Mouse (Mus musculus): ENCODE results near the gene Eef1akmt4. TPM values are rescaled to one million over a fixed set of nuclear protein-coding genes. Genes with fewer than 3 reads are reported as not detected.
"Not testable (repeated sequence)": the region's sequence is repeated elsewhere in the genome, so short reads cannot be mapped to it uniquely, and the experiment has no call there.

The Eef1akmt4 gene
- polyA plus RNA-seq, 1 experiment from 2014 or later: 33.1 TPM

DNA sequence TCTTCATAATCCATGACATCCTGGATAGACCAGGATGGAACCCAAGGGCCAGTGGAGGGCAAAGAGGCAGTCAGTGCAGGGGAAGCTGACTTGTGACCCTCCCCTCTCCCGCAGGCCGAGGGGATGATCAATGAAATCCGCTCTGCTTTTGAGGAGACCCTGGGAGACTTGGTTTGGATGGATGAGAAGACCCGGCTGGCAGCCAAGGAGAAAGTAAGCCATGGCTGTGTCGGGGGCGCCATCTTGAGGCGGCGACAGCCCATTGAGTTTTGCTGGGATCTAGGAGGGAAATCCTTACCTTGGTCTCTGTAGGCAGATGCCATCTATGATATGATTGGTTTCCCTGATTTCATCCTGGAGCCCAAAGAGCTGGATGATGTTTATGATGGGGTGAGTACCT is 30.8 kb downstream of the Eef1akmt4 start:
- Histone ChIP-seq H3K36me3 (ENCODE audit: control insufficient read depth, insufficient read depth, low read length) (no peaks in the 10 kb centered on the region), H3K9me3 (ENCODE audit: control insufficient read depth, low read length) (no peaks in the 10 kb centered on the region), H3K4me1 (ENCODE audit: control insufficient read depth, insufficient read depth, low read length) (no peaks in the 10 kb centered on the region), H3K4me3 (ENCODE audit: low read depth, low read length) (no peak overlapping the region), H3K27me3 (replicated peaks; ENCODE audit: control insufficient read depth, insufficient read depth, low read length) (no peaks in the 10 kb centered on the region), H3K27ac (replicated peaks; ENCODE audit: low read depth, low read length) (no peak overlapping the region), H3K9ac (ENCODE audit: low read depth, low read length) (no peak overlapping the region), H3K4me2 (ENCODE audit: low read depth, low read length) (no peak overlapping the region)
- DNase-seq (ENCODE audit: low spot score): peak; percentile 73
- WGBS: 5% methylated on average over 8 of the region's 8 CpGs
- peak; percentile 74 for ATAC-seq (ENCODE audit: low read depth)

DNA sequence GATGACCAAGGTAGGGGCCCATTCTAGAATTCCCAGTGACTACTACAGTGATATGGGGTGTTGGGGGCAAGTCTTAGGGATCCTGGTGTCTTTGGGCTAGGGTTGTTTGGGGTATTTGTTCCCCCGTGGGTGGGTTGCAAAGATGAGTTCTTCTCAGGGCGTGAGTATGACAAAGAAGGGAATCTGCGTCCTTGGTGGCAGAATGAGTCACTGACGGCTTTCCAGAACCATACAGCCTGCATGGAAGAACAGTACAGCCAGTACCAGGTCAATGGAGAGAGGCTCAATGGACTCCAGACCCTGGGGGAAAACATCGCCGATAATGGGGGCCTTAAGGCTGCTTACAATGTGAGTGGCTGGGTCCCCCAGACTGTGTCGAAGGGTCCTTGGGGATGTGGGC is 32.5 kb downstream of the Eef1akmt4 start:
- no peaks in the 10 kb centered on the region for H3K36me3 ChIP-seq (ENCODE audit: control insufficient read depth, insufficient read depth, low read length)
- H3K9me3 ChIP-seq (ENCODE audit: control insufficient read depth, low read length): no peaks in the 10 kb centered on the region
- ATAC-seq (ENCODE audit: low read depth) (no peak), DNase-seq (ENCODE audit: low spot score) (no peak)
- no peak overlapping the region for H3K27ac ChIP-seq (replicated peaks; ENCODE audit: low read depth, low read length)
- H3K4me2 ChIP-seq (ENCODE audit: low read depth, low read length): no peak overlapping the region
- no peaks in the 10 kb centered on the region for H3K4me1 ChIP-seq (ENCODE audit: control insufficient read depth, insufficient read depth, low read length)
- H3K9ac ChIP-seq (ENCODE audit: low read depth, low read length): no peak overlapping the region
- H3K4me3 ChIP-seq (ENCODE audit: low read depth, low read length): no peak overlapping the region
- H3K27me3 ChIP-seq (replicated peaks; ENCODE audit: control insufficient read depth, insufficient read depth, low read length): no peaks in the 10 kb centered on the region
- WGBS: 93% methylated on average over 7 of the region's 7 CpGs

DNA sequence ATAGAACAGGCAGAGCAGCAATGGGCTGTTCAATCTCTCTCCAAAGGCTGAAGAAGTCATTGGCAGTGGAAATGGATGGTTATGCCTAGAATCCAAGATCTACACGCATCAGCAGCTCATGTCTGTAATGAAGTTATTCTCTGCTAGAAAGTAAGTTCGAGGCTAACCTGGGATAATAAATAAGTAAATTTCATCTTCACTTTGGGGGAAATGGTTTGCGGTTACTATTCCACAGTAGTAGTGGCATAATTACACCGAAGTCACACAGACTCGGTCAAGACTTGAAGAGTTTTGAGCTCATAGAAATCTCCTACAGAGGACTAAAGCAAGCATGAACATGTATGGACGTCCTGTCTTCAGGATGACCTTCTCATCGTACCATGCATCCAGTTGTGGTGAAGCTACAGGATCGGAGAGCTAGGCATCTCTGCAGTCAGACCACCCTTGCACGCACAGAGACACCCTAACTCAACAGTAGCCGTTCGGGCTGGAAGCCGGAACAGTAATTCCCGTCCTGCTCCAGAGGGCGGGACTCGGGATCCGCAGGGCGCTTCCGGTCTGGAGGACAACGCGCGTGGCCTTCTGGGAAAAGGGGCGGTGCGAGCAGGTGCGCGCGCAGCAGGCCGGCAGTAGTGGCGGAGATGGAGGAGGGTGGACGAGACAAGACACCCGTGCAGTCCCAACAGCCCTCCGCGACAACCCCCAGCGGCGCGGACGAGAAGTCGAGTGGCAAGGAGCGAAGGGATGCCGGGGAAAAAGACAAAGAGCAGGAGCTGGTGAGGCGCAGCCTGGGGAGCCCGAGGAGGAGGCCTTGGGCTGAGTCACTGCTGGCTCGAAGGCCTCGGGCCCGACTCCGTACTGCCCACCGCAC is 39.9 kb downstream of the Eef1akmt4 start, which contains the start of gene Psmd2:
Gene Psmd2 (plus strand): TSS at position 577 of the 871 bp plus-strand sequence.
- Histone ChIP-seq H3K4me1 (ENCODE audit: control insufficient read depth, insufficient read depth, low read length) (peaks cover 8% of the 10 kb centered on the region), H3K4me2 (ENCODE audit: low read depth, low read length) (peak within 1 kb of the TSS; percentile 74), H3K4me3 (ENCODE audit: low read depth, low read length) (peak within 1 kb of the TSS; percentile 90), H3K9me3 (ENCODE audit: control insufficient read depth, low read length) (no peaks in the 10 kb centered on the region), H3K27ac (replicated peaks; ENCODE audit: low read depth, low read length) (peak within 1 kb of the TSS; percentile 66), H3K9ac (ENCODE audit: low read depth, low read length) (peak within 1 kb of the TSS; percentile 90), H3K36me3 (ENCODE audit: control insufficient read depth, insufficient read depth, low read length) (peaks cover 34% of the 10 kb centered on the region), H3K27me3 (replicated peaks; ENCODE audit: control insufficient read depth, insufficient read depth, low read length) (no peaks in the 10 kb centered on the region)
- DNase-seq (ENCODE audit: low spot score): peak; percentile 97
- peak; percentile 98 for ATAC-seq (ENCODE audit: low read depth)
- 2% methylated on average over 46 of the region's 46 CpGs for WGBS

DNA sequence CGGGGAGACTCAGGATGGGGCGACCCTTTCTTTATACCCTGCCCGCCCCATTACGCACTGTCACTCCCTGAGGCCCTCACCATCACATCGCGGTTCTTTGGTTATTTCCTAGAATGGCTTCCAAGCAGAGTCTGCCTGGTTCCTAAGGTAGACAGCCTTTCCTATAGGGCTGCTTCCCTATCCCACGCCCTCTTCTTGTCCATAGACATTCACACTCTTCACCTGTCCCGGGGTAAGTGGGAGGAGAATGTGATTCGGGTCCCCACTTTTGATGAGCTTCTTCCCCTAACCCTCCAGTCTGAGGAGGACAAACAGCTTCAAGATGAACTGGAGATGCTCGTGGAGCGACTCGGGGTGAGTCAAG is 40.5 kb downstream of the Eef1akmt4 start:
- no peaks in the 10 kb centered on the region for H3K9me3 ChIP-seq (ENCODE audit: control insufficient read depth, low read length)
- H3K36me3 ChIP-seq (ENCODE audit: control insufficient read depth, insufficient read depth, low read length): peaks cover 41% of the 10 kb centered on the region
- peak overlapping the region; percentile 90 for H3K9ac ChIP-seq (ENCODE audit: low read depth, low read length)
- peak overlapping the region; percentile 74 for H3K4me2 ChIP-seq (ENCODE audit: low read depth, low read length)
- H3K27ac ChIP-seq (replicated peaks; ENCODE audit: low read depth, low read length): peak overlapping the region; percentile 17; the same call in 1 of the 2 replicates
- 6% methylated on average over 12 of the region's 12 CpGs for WGBS
- no peaks in the 10 kb centered on the region for H3K27me3 ChIP-seq (replicated peaks; ENCODE audit: control insufficient read depth, insufficient read depth, low read length)
- DNase-seq (ENCODE audit: low spot score) (no peak), ATAC-seq (ENCODE audit: low read depth) (0 out of 2 replicates have a peak, but pooled peaks have one; percentile 7)
- peaks cover 8% of the 10 kb centered on the region for H3K4me1 ChIP-seq (ENCODE audit: control insufficient read depth, insufficient read depth, low read length)
- peak overlapping the region; percentile 90 for H3K4me3 ChIP-seq (ENCODE audit: low read depth, low read length)

DNA sequence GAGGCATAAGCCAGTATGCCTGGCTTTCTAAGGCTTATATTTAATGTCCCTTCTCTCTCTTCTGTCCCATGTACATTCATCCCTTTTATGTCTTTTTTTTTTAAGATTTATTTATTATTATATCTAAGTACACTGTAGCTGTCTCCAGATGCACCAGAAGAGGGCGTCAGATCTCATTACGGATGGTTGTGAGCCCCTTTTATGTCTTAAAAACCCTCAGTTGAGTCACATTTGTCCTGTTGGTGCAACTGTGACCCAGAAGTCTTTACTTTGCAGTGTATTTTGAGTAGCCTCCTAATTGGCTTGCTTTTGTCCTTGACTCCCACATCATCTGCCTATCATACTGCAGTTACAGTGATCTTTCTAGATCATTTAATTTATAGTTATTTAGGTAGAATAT is 41.9 kb downstream of the Eef1akmt4 start:
- Histone ChIP-seq H3K4me3 (ENCODE audit: low read depth, low read length) (no peak overlapping the region), H3K4me2 (ENCODE audit: low read depth, low read length) (no peak overlapping the region), H3K9ac (ENCODE audit: low read depth, low read length) (no peak overlapping the region), H3K36me3 (ENCODE audit: control insufficient read depth, insufficient read depth, low read length) (peaks cover 54% of the 10 kb centered on the region), H3K27me3 (replicated peaks; ENCODE audit: control insufficient read depth, insufficient read depth, low read length) (no peaks in the 10 kb centered on the region), H3K9me3 (ENCODE audit: control insufficient read depth, low read length) (no peaks in the 10 kb centered on the region), H3K27ac (replicated peaks; ENCODE audit: low read depth, low read length) (no peak overlapping the region), H3K4me1 (ENCODE audit: control insufficient read depth, insufficient read depth, low read length) (peaks cover 8% of the 10 kb centered on the region)
- 53% methylated on average over 2 of the region's 2 CpGs for WGBS
- ATAC-seq (ENCODE audit: low read depth) (no peak), DNase-seq (ENCODE audit: low spot score) (no peak)

DNA sequence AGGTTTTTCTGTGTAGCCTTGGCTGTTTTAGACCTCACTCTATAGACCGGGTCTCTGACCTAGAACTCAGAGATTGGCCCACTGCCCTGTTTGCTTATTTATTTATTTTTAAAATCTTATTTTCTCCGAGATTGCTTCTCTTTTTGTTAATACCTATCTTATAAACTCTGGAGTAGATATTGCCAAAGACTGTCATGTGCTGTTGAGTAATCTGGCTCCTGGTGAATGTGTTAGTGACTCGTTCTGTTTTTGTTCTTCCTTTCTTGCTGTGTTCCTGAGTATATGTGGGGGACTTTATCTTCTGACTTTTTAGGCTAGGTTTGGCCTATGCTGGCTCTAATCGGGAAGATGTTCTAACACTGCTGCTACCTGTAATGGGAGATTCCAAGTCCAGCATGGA is 46.3 kb downstream of the Eef1akmt4 start:
- no peak for ATAC-seq (ENCODE audit: low read depth)
- DNase-seq (ENCODE audit: low spot score): no peak
- H3K4me3 ChIP-seq (ENCODE audit: low read depth, low read length): no peak overlapping the region
- H3K9ac ChIP-seq (ENCODE audit: low read depth, low read length): no peak overlapping the region
- 94% methylated on average over 4 of the region's 4 CpGs for WGBS
- peaks cover 4% of the 10 kb centered on the region; the same call in 1 of the 2 replicates for H3K4me1 ChIP-seq (ENCODE audit: control insufficient read depth, insufficient read depth, low read length)
- no peak overlapping the region for H3K27ac ChIP-seq (replicated peaks; ENCODE audit: low read depth, low read length)
- H3K4me2 ChIP-seq (ENCODE audit: low read depth, low read length): no peak overlapping the region
- no peaks in the 10 kb centered on the region for H3K9me3 ChIP-seq (ENCODE audit: control insufficient read depth, low read length)
- peaks cover 98% of the 10 kb centered on the region for H3K36me3 ChIP-seq (ENCODE audit: control insufficient read depth, insufficient read depth, low read length)
- no peaks in the 10 kb centered on the region for H3K27me3 ChIP-seq (replicated peaks; ENCODE audit: control insufficient read depth, insufficient read depth, low read length)

GRCm38 (mm10) chr16:20668013-20668412 is 56.6 kb downstream of the Eef1akmt4 start, which contains the start of gene Eif4g1:
Gene Eif4g1, plus strand, starts transcription at chr16:20668313.
- WGBS: 98% methylated on average over 4 of the region's 6 CpGs
- not testable (repeated sequence) for H3K4me3 ChIP-seq (ENCODE audit: low read depth, low read length); H3K9me3 ChIP-seq (ENCODE audit: control insufficient read depth, low read length); H3K4me1 ChIP-seq (ENCODE audit: control insufficient read depth, insufficient read depth, low read length); ATAC-seq (ENCODE audit: low read depth); H3K27me3 ChIP-seq (replicated peaks; ENCODE audit: control insufficient read depth, insufficient read depth, low read length); DNase-seq (ENCODE audit: low spot score); H3K4me2 ChIP-seq (ENCODE audit: low read depth, low read length); H3K9ac ChIP-seq (ENCODE audit: low read depth, low read length); H3K27ac ChIP-seq (replicated peaks; ENCODE audit: low read depth, low read length)
- peaks cover 15% of the 10 kb centered on the region for H3K36me3 ChIP-seq (ENCODE audit: control insufficient read depth, insufficient read depth, low read length)
